Mouse (Mus musculus) adrenal gland, postnatal 14 days (tissue): ENCODE data around the gene Nek9. TPM values are rescaled to one million over a fixed set of nuclear protein-coding genes. Genes with fewer than 3 reads are reported as not detected.

Experiments
- DNase-seq: peaks from one replicate; pipeline ENCODE4 v3.0.0; 2021; ENCODE audit warnings: mixed read lengths
- total RNA-seq: library from RNA; stranded (reverse); gene quantifications from 2 replicates; pipeline ENCODE4 v1.2.3, GENCODE M21; 2021

Gene Nek9
- total RNA-seq, 1 experiment from 2014 or later: 66.2 TPM

DNA sequence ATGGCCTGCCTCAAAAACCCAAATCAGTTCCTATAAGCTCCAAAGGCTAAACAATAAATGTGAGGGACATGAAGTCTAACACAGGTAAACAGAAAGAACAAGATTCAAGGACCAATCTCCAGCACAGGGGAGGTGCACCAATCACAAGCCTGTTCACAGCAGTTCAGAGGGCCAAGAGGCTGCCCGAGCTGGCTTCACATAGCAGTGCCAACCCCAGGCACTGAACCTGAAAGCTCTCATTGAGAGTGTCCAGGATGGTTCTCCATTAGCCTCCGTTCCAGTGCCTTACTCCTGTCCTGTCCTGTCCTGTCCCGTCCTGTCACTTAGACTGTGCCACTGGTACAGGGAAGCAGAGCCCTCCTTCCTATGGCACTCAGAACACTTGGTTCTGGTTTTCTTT lies 8.0 kb upstream of the Nek9 start:
- DNase-seq: no peak

DNA sequence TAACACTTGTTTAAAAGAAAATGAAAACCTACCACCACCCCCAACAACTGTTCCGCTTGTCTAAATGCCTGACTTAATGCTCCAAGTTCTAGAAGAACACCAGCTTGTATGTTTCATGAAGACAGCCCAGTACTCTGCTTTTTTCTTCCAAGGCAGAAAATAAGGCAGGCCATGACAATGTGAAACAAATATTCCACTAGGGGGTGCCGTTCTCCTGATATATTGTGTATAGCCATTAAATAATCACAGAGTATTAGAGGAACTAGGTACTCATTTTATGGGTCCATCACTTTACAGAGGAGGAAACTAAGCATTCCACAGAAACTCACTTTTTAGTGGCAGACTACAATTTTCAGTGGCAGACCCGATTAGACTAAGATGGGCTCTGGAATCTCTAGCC lies 7.2 kb upstream of the Nek9 start:
- DNase-seq: peak; percentile 71

- DNase-seq: no peak
Measured at GRCm38 (mm10) chr12:85345559-85345958, 6.4 kb upstream of the Nek9 start.

DNA sequence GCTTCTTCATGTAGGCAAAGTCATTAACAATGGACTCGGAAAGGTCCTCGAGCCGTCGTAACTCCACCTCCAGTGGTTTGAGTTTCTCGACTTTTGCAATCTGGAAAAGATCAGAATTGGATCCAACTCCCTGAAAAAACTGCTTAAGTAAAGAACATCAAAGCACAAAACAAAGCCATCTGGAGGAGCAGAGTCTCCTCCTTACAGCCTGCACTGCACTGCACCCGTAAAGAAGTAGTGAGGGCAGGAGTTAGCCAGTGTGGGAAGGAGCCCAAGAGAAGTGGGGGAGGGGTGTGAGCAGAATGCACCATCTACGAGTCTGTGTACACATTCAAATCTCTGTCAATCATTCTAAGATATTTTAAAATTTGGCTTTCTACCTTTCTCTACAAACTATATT lies 5.1 kb upstream of the Nek9 start:
- no peak for DNase-seq

GRCm38 (mm10) chr12:85342310-85342709 lies 3.1 kb upstream of the Nek9 start:
- DNase-seq: no peak

- peak; percentile 39 for DNase-seq
Measured at GRCm38 (mm10) chr12:85341131-85341530, 2.0 kb upstream of the Nek9 start.

GRCm38 (mm10) chr12:85339947-85340346 lies 785 bp upstream of the Nek9 start:
- DNase-seq: peak; percentile 42

DNA sequence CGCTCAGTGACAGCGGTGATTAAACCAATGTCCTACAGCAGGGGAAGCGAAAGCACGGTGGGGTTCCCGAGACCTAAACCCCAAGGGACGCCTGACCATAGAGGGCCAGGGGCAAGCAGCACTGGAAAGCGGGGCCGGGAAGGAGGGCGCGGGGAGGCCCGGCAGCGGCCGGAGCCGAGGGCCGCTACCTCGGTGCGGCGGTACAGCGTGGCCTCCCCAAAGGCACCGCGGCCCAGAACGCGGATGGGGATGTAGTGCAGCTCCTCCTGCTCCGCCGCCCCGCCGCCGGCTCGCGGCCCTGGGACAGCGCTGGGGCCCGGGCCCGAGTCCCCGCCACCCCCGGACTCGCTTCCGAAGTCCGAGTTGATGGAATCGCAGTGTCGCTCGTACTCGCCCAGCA lies 347 bp downstream of the Nek9 start:
- DNase-seq: peak; percentile 69

GRCm38 (mm10) chr12:85337567-85338311 lies 1.4 kb downstream of the Nek9 start:
- no peak for DNase-seq

- DNase-seq: peak; percentile 67
Measured at GRCm38 (mm10) chr12:85330153-85330552, 9.0 kb downstream of the Nek9 start.

DNA sequence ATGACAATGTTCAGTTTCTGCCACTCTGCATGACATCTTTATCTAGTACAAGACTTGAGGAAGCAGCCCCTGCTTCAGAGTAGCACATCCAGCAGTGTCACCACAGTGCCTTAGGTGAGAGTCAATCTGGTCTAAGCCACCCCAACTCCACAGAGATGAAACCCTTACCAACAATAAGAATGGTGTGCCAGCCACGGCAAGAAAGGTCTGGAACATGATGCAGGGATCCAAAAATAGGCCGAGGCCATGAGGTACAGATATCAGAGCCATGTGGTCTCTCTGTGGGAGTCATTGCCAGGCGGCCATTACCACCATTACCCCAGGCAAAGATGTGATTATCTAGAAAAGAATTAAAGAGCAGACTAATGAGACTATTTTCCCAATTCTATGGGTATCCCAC lies 30.5 kb downstream of the Nek9 start:
- DNase-seq: no peak

DNA sequence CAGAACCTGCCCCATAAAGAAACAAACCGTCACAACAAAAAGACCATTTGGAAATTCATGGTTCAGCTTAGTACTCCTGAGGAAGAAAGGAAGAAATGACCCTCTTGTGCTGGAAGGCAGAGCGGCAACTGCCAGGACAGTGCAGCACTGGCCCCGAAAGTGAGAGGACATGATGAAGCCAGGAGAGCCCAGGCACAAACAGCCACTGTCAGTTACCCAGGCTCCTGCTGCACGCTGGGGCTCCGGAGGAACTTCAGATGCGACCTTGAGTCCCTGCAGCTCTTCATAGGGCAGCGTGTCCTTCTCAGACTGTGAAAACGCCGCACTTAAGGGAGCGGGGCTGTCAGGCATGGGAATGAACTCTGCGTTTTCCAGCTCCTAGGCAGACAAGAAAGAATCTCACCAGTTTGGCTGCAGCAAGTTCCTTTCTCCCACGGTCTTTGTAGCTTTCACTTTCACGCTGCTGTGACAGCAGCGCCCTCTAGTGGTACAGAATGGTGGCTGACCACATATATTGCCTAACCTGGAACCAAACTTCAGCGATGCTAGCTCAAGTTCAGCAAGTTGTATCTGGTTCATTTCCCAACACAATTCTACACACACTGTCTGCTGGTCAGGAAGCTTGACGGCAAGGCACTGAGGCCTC lies 33.8 kb downstream of the Nek9 start:
- DNase-seq: peak; percentile 88

DNA sequence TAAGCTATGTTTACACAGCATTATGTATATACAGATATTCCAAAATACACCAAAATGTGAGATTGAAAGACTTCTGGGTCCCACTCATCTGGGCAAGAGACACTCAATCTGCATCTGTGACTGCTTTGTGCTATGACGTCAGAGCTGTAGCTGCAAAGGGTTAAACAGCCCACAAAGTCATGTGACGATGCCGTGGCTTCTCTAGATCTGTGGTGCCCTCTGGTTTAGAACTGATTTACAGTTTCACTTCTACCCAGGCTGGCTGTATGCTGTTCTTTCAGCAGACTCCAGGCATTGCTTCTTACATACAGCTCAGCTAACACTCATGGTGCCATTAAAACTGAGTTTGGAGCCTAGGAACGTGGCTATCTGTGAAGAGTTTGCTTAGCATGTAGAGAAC lies 34.4 kb downstream of the Nek9 start:
- DNase-seq: no peak

DNA sequence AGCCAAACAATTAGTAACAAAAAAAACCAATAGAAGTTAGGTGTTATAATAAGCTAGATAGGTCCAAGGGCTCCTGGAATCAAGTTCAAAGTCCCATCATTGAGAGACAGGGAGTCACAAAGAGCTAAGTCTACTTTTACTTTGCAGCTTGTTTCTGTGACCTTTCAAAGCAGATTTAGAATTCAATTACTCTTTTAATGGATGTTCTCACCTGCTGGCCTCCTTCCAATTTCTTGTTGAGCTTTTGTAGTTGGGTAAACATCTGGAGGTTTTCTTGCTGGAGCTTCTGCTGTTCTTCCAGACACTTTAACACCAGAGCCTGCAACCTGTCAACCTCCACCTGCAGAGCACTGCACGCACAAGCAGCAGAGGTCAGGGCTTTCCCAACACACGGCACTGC lies 35.9 kb downstream of the Nek9 start:
- no peak for DNase-seq

GRCm38 (mm10) chr12:85298835-85299180 lies 40.4 kb downstream of the Nek9 start:
- DNase-seq: no peak

- DNase-seq: no peak
Measured at GRCm38 (mm10) chr12:85298127-85298834, 40.9 kb downstream of the Nek9 start.

DNA sequence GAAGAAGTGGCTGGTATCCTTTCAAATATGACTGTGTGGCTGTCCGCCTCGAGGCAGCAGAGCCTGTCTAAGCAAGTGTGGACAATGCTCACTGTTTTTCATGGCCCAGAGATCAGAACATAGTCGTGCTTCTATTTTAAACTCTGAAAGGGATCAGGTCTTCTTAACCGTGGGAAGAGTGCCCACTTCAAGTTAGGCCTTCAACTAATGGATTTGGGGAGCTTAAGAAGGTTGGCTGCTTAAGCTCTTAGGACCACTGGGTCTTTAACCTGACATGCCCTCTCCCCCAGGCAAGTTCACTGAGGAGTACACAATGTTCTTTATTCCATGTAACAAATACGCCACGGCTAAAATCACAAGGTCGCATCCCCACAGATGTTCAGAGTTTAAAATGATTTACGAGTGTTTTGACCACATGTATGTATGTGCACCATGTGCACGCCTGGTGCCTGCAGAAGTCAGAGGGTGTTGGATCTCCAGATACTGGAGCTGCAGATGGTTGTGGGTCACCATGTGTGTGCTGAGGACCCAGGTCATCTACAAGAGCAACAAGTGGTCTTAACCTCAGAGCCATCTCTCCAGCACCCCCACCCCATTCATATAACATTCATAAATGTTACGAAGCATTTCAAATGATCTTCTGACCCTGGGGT lies 41.7 kb downstream of the Nek9 start:
- no peak for DNase-seq

GRCm38 (mm10) chr12:85296915-85297314 lies 42.2 kb downstream of the Nek9 start:
- no peak for DNase-seq

- no peak for DNase-seq
Measured at GRCm38 (mm10) chr12:85295506-85295905, 43.7 kb downstream of the Nek9 start.

DNA sequence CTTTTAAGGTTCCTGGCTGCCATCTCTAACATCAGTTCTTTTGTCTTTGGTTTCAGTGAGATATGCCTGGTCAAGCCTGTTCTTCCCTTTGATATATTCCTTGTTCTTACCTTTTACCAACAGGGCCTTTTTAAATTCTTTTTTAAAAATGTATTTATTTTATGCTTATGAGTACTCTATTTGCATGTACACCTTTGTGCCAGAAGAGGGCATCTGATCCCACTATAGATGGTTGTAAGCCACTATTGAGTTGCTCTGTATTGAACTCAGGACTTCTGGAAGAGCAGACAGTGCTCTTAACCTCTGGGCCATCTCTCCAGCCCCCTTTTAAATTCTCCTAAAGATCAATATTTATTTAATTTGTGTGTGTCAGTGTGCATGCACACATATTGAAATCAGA lies 46.3 kb downstream of the Nek9 start:
- DNase-seq: no peak

- no peak for DNase-seq
Measured at GRCm38 (mm10) chr12:85292288-85292687, 46.9 kb downstream of the Nek9 start.

GRCm38 (mm10) chr12:85291541-85291940 lies 47.6 kb downstream of the Nek9 start:
- no peak for DNase-seq

GRCm38 (mm10) chr12:85290633-85291032 lies 48.5 kb downstream of the Nek9 start:
- DNase-seq: no peak
